Comparison of ENCODE assay signal across 23 mouse cellular contexts in genomic region chr13:92919882-92920281, GRCm38 (mm10).
A peak's percentile ranks its signal among the peaks of the same experiment; 100 is the strongest.
DNase-seq lines count a peak whose midpoint lies in the region; ATAC-seq lines count a peak whose summit lies in the region.
"Had no signal": no experiment of that assay in that cellular context is flagged by ENCODE, and none has a peak within 500 bp of the region (broad histone marks: within the 10 kb centered on the region; RNA-seq: fewer than 3 reads in every experiment).

No protein-coding gene starts in this region.

- H3K4me3 ChIP-seq in midbrain, embryonic 11.5 days (ENCODE audit: low read depth, low read length): no peak overlapping the region
- H3K4me3 ChIP-seq in midbrain, embryonic 14.5 days (replicated peaks; ENCODE audit: low read depth, low read length): no peak overlapping the region
- H3K4me3 ChIP-seq: embryonic facial prominence, embryonic 12.5 days; embryonic facial prominence, embryonic 15.5 days; gastrocnemius, adult 2 months; hindbrain, embryonic 12.5 days; hindbrain, embryonic 15.5 days; intestine, embryonic 15.5 days had no signal

- WGBS in midbrain, embryonic 11.5 days: 79% methylated on average over 2 of the region's 2 CpGs
- WGBS in midbrain, embryonic 14.5 days: 83% methylated on average over 2 of the region's 2 CpGs

- H3K27ac ChIP-seq in midbrain, embryonic 11.5 days (ENCODE audit: low read depth, low read length): no peak overlapping the region
- H3K27ac ChIP-seq in midbrain, embryonic 14.5 days (replicated peaks; ENCODE audit: low read depth, low read length): no peak overlapping the region
- H3K27ac ChIP-seq: embryonic facial prominence, embryonic 12.5 days; embryonic facial prominence, embryonic 15.5 days; gastrocnemius, adult 2 months; hindbrain, embryonic 12.5 days; hindbrain, embryonic 15.5 days; intestine, embryonic 15.5 days had no signal

- no peaks in the 10 kb centered on the region for H3K27me3 ChIP-seq in midbrain, embryonic 11.5 days (ENCODE audit: control insufficient read depth, insufficient read depth, low read length)
- no peaks in the 10 kb centered on the region for H3K27me3 ChIP-seq in midbrain, embryonic 14.5 days (ENCODE audit: control insufficient read depth, insufficient read depth, low read length)
- H3K27me3 ChIP-seq: embryonic facial prominence, embryonic 12.5 days; embryonic facial prominence, embryonic 15.5 days; hindbrain, embryonic 12.5 days; hindbrain, embryonic 15.5 days; intestine, embryonic 15.5 days had no signal

- DNase-seq in adrenal gland, adult 2 months: peak; percentile 18
- DNase-seq in adrenal gland, adult (ENCODE audit: inconsistent age in 2 of 2, low spot score in 1 of 2): no peak
- peak; percentile 81 for DNase-seq in midbrain, embryonic 11.5 days (ENCODE audit: low spot score, missing footprints)
- DNase-seq in midbrain, embryonic 14.5 days: no peak
- no peak for DNase-seq in natural killer cell, adult 2 months (ENCODE audit: low spot score in 2 of 2)
- DNase-seq in B cell, adult 2 months: no peak
- DNase-seq: adrenal gland, postnatal 14 days; cerebellum, adult 18-20 months; cerebellum, adult 9-10 months; cerebellum, postnatal 14 days; forebrain, postnatal 0 days; gastrocnemius, adult 2 months; gastrocnemius, postnatal 14 days had no signal

- no peak overlapping the region for H3K4me2 ChIP-seq in midbrain, embryonic 11.5 days
- H3K4me2 ChIP-seq in midbrain, embryonic 14.5 days (ENCODE audit: low read length): no peak overlapping the region
- H3K4me2 ChIP-seq: embryonic facial prominence, embryonic 12.5 days; embryonic facial prominence, embryonic 15.5 days; heart, embryonic 11.5 days; hindbrain, embryonic 12.5 days; hindbrain, embryonic 15.5 days; intestine, embryonic 15.5 days had no signal

- H3K4me1 ChIP-seq in midbrain, embryonic 11.5 days (ENCODE audit: control insufficient read depth, insufficient read depth, low read length): no peaks in the 10 kb centered on the region
- H3K4me1 ChIP-seq in midbrain, embryonic 14.5 days (ENCODE audit: control insufficient read depth, insufficient read depth, low read length): no peaks in the 10 kb centered on the region
- H3K4me1 ChIP-seq: embryonic facial prominence, embryonic 12.5 days; embryonic facial prominence, embryonic 15.5 days; hindbrain, embryonic 12.5 days; hindbrain, embryonic 15.5 days; intestine, embryonic 15.5 days had no signal

- no peak overlapping the region for H3K9ac ChIP-seq in midbrain, embryonic 11.5 days (ENCODE audit: low read length)
- no peak overlapping the region for H3K9ac ChIP-seq in midbrain, embryonic 14.5 days (replicated peaks; ENCODE audit: low read length)
- H3K9ac ChIP-seq: embryonic facial prominence, embryonic 12.5 days; embryonic facial prominence, embryonic 15.5 days; forebrain, postnatal 0 days; hindbrain, embryonic 12.5 days; hindbrain, embryonic 15.5 days; intestine, embryonic 15.5 days had no signal

- H3K36me3 ChIP-seq in midbrain, embryonic 11.5 days (ENCODE audit: control insufficient read depth, insufficient read depth, low read length): no peaks in the 10 kb centered on the region
- H3K36me3 ChIP-seq in midbrain, embryonic 14.5 days (ENCODE audit: control insufficient read depth, insufficient read depth, low read length): no peaks in the 10 kb centered on the region
- H3K36me3 ChIP-seq: embryonic facial prominence, embryonic 12.5 days; embryonic facial prominence, embryonic 15.5 days; hindbrain, embryonic 12.5 days; hindbrain, embryonic 15.5 days; intestine, embryonic 15.5 days had no signal

- H3K9me3 ChIP-seq in midbrain, embryonic 11.5 days (ENCODE audit: control insufficient read depth, low read length): no peaks in the 10 kb centered on the region
- H3K9me3 ChIP-seq in midbrain, embryonic 14.5 days (ENCODE audit: control insufficient read depth, low read length): no peaks in the 10 kb centered on the region
- H3K9me3 ChIP-seq: embryonic facial prominence, embryonic 12.5 days; embryonic facial prominence, embryonic 15.5 days; hindbrain, embryonic 15.5 days; intestine, embryonic 15.5 days had no signal

- ATAC-seq in midbrain, embryonic 11.5 days (ENCODE audit: low FRiP score): no peak
- no peak for ATAC-seq in midbrain, embryonic 14.5 days (ENCODE audit: low FRiP score, low TSS enrichment)
- ATAC-seq in granulocyte monocyte progenitor cell, adult 5-6 weeks (replicated peaks; ENCODE audit: poor library complexity, severe bottlenecking): peak; percentile 70
- ATAC-seq in neutrophil, adult 5-6 weeks (ENCODE audit: extremely low read depth, insufficient number of reproducible peaks, low FRiP score, poor library complexity, severe bottlenecking): 0 out of 2 replicates have a peak, but pooled peaks have one; percentile 35
- ATAC-seq: activated CD4-positive, CD25-positive, alpha-beta regulatory T cell, adult 4 months; forebrain, embryonic 14.5 days; forebrain, postnatal 0 days; intestine, embryonic 15.5 days had no signal

Comparison
In these comparisons a context has a peak if more than half of its experiments do, and no peak if none do; other contexts are left out.
1. DNase-seq: peak in adrenal gland, adult 2 months (single experiment) and midbrain, embryonic 11.5 days (single experiment); none in adrenal gland, adult (0 of 2), midbrain, embryonic 14.5 days (single experiment), natural killer cell, adult 2 months (0 of 2) and B cell, adult 2 months (0 of 2).
2. ATAC-seq: peak in granulocyte monocyte progenitor cell, adult 5-6 weeks (single experiment) and neutrophil, adult 5-6 weeks (single experiment); none in midbrain, embryonic 11.5 days (single experiment) and midbrain, embryonic 14.5 days (single experiment).